Mouse (Mus musculus): ENCODE data around the gene Zfp507. TPM values are rescaled to one million over a fixed set of nuclear protein-coding genes. Genes with fewer than 3 reads are reported as not detected.
A peak's percentile ranks its signal among the peaks of the same experiment; 100 is the strongest.

The Zfp507 gene
- polyA plus RNA-seq, 2 experiments, result 2.0 to 3.9 TPM

- no peak for ATAC-seq (ENCODE audit: insufficient read depth)
- no peak overlapping the region; the same call in 1 of the 2 replicates for H3K4me2 ChIP-seq (ENCODE audit: low read depth)
These were observed 46.0 kb downstream of the Zfp507 start for GRCm38 (mm10) chr7:35756510-35757440.

DNA sequence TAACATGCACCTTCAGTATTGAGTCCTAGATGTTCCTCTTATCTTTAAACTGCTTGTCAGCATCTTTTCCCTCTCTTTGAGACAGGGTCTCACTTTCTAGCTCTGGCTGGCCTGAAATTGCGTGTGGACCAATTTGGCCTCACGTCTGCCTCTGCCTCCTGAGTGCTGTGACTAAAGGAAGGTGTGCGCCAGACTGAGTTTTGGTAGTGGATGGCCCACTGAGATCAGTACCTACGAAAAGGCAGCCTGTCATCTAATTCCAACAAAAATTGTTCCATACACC lies 48.0 kb downstream of the Zfp507 start:
- Histone ChIP-seq H3K9ac (replicated peaks) (peak overlapping the region; percentile 19; the same call in 1 of the 2 replicates), H3K9me3 (ENCODE audit: control insufficient read depth, low read length) (no peaks in the 10 kb centered on the region), H3K27ac (no peak overlapping the region), H3K4me2 (ENCODE audit: low read depth) (peak overlapping the region; percentile 88), H3K4me1 (replicated peaks; ENCODE audit: control insufficient read depth in 2 of 2, insufficient read depth in 2 of 2, low read length in 1 of 2) (peaks cover 3 to 9% of the 10 kb centered on the region in 2 experiments; a peak in 3 of 4 replicates), H3K27me3 (ENCODE audit: control insufficient read depth, insufficient read depth, low read length) (no peaks in the 10 kb centered on the region), H3K36me3 (replicated peaks; ENCODE audit: control insufficient read depth, insufficient read depth, low read depth) (no peaks in the 10 kb centered on the region), H3K4me3 (ENCODE audit: insufficient read depth in 1 of 2, low read depth in 2 of 2, low read length in 2 of 2) (peak overlapping the region; percentile 67 to 68)
- ATAC-seq (ENCODE audit: insufficient read depth), result no peak
- 55% methylated on average over 4 of the region's 4 CpGs for WGBS (ENCODE audit: insufficient replicate concordance)
- DNase-seq (ENCODE audit: low read depth in 3 of 3, low spot score in 3 of 3), result no peak
- no peak for TF ChIP-seq EP300 (IDR thresholded peaks at IDR 0.05; ENCODE audit: low read depth)
- TF ChIP-seq CTCF (IDR thresholded peaks at IDR 0.05; ENCODE audit: low read depth), result no peak

More at GRCm38 (mm10) chr7:35756510-35757440, 46.0 kb downstream of the Zfp507 start:
- TF ChIP-seq EP300 (IDR thresholded peaks at IDR 0.05; ENCODE audit: low read depth) (no peak), CTCF (IDR thresholded peaks at IDR 0.05; ENCODE audit: low read depth) (peak; percentile 61)
- Histone ChIP-seq H3K9me3 (ENCODE audit: control insufficient read depth, low read length) (no peaks in the 10 kb centered on the region), H3K27me3 (ENCODE audit: control insufficient read depth, insufficient read depth, low read length) (no peaks in the 10 kb centered on the region), H3K27ac (no peak overlapping the region), H3K4me3 (ENCODE audit: insufficient read depth in 1 of 2, low read depth in 2 of 2, low read length in 2 of 2) (no peak overlapping the region), H3K36me3 (replicated peaks; ENCODE audit: control insufficient read depth, insufficient read depth, low read depth) (no peaks in the 10 kb centered on the region), H3K9ac (replicated peaks) (no peak overlapping the region), H3K4me1 (replicated peaks; ENCODE audit: control insufficient read depth in 2 of 2, insufficient read depth in 2 of 2, low read length in 1 of 2) (peaks cover 3 to 9% of the 10 kb centered on the region in 2 experiments; a peak in 3 of 4 replicates)
- no peak for DNase-seq (ENCODE audit: low read depth in 3 of 3, low spot score in 3 of 3)
- WGBS (ENCODE audit: insufficient replicate concordance), result 33% methylated on average over 14 of the region's 14 CpGs

- Histone ChIP-seq H3K27me3 (ENCODE audit: control insufficient read depth, insufficient read depth, low read length) (no peaks in the 10 kb centered on the region), H3K36me3 (replicated peaks; ENCODE audit: control insufficient read depth, insufficient read depth, low read depth) (no peaks in the 10 kb centered on the region), H3K4me1 (replicated peaks; ENCODE audit: control insufficient read depth in 2 of 2, insufficient read depth in 2 of 2, low read length in 1 of 2) (peaks cover 3 to 9% of the 10 kb centered on the region in 2 experiments; a peak in 3 of 4 replicates), H3K27ac (no peak within 1 kb of the TSS), H3K9ac (replicated peaks) (peak within 1 kb of the TSS; percentile 47), H3K4me3 (ENCODE audit: insufficient read depth in 1 of 2, low read depth in 2 of 2, low read length in 2 of 2) (peak within 1 kb of the TSS; percentile 67 to 68), H3K4me2 (ENCODE audit: low read depth) (peak within 1 kb of the TSS; percentile 88), H3K9me3 (ENCODE audit: control insufficient read depth, low read length) (no peaks in the 10 kb centered on the region)
- DNase-seq (ENCODE audit: low read depth in 3 of 3, low spot score in 3 of 3) (peak; percentile 51 to 53 (median 51)), ATAC-seq (ENCODE audit: insufficient read depth) (peak; percentile 93)
- TF ChIP-seq EP300 (IDR thresholded peaks at IDR 0.05; ENCODE audit: low read depth) (0 out of 2 replicates have a peak, but pooled peaks have one; percentile 13), CTCF (IDR thresholded peaks at IDR 0.05; ENCODE audit: low read depth) (no peak)
- WGBS (ENCODE audit: insufficient replicate concordance), result under 1% methylated on average over 64 of the region's 70 CpGs
These were observed 48.5 kb downstream of the Zfp507 start, which contains the start of gene Dpy19l3 for GRCm38 (mm10) chr7:35754033-35754885. Gene Dpy19l3, minus strand, starts transcription at chr7:35754454.

GRCm38 (mm10) chr7:35753319-35754032 lies 49.3 kb downstream of the Zfp507 start:
- no peaks in the 10 kb centered on the region for H3K36me3 ChIP-seq (replicated peaks; ENCODE audit: control insufficient read depth, insufficient read depth, low read depth)
- WGBS (ENCODE audit: insufficient replicate concordance), result 10% methylated on average over 15 of the region's 15 CpGs
- H3K4me2 ChIP-seq (ENCODE audit: low read depth), result peak overlapping the region; percentile 88
- ATAC-seq (ENCODE audit: insufficient read depth) (no peak), DNase-seq (ENCODE audit: low read depth in 3 of 3, low spot score in 3 of 3) (no peak)
- H3K4me3 ChIP-seq (ENCODE audit: insufficient read depth in 1 of 2, low read depth in 2 of 2, low read length in 2 of 2), result peak overlapping the region; percentile 61 to 67
- no peak overlapping the region; the same call in 1 of the 2 replicates for H3K9ac ChIP-seq (replicated peaks)
- H3K27me3 ChIP-seq (ENCODE audit: control insufficient read depth, insufficient read depth, low read length), result no peaks in the 10 kb centered on the region
- H3K9me3 ChIP-seq (ENCODE audit: control insufficient read depth, low read length), result no peaks in the 10 kb centered on the region
- no peak overlapping the region for H3K27ac ChIP-seq
- TF ChIP-seq CTCF (IDR thresholded peaks at IDR 0.05; ENCODE audit: low read depth), result no peak
- TF ChIP-seq EP300 (IDR thresholded peaks at IDR 0.05; ENCODE audit: low read depth), result no peak
- H3K4me1 ChIP-seq (replicated peaks; ENCODE audit: control insufficient read depth in 2 of 2, insufficient read depth in 2 of 2, low read length in 1 of 2), result peaks cover 3 to 9% of the 10 kb centered on the region in 2 experiments; a peak in 3 of 4 replicates

Measured in liver, embryonic 14.5 days (tissue).